In genomic region chr11:34982775-34983457, GRCm38 (mm10) we compare ENCODE assay signal across 14 mouse cellular contexts.
DNase-seq lines count a peak whose midpoint lies in the region; ATAC-seq and TF ChIP-seq lines count a peak whose summit lies in the region.
"Had no signal": no experiment of that assay in that cellular context is flagged by ENCODE, and none has a peak within 500 bp of the region (broad histone marks: within the 10 kb centered on the region; RNA-seq: fewer than 3 reads in every experiment).

No protein-coding gene starts in this region.

- H3K36me3 ChIP-seq in limb, embryonic 11.5 days (ENCODE audit: control insufficient read depth, insufficient read depth, low read length), result no peaks in the 10 kb centered on the region
- H3K36me3 ChIP-seq in limb, embryonic 10.5 days, result no peaks in the 10 kb centered on the region
- no peaks in the 10 kb centered on the region for H3K36me3 ChIP-seq in embryonic facial prominence, embryonic 10.5 days (replicated peaks)
- no peaks in the 10 kb centered on the region for H3K36me3 ChIP-seq in limb, embryonic 14.5 days (ENCODE audit: control insufficient read depth, insufficient read depth, low read length)
- no peaks in the 10 kb centered on the region for H3K36me3 ChIP-seq in kidney, embryonic 16.5 days (ENCODE audit: insufficient read depth, low read length)

- H3K9ac ChIP-seq in limb, embryonic 11.5 days (ENCODE audit: low read length), result no peak overlapping the region
- H3K9ac ChIP-seq in limb, embryonic 14.5 days (ENCODE audit: low read depth, low read length, severe bottlenecking), result no peak overlapping the region
- no peak overlapping the region for H3K9ac ChIP-seq in kidney, embryonic 16.5 days (replicated peaks; ENCODE audit: low read length)

- no peak for ATAC-seq in limb, embryonic 11.5 days (ENCODE audit: insufficient number of reproducible peaks, low FRiP score, low TSS enrichment, low read depth)
- no peak for ATAC-seq in limb, embryonic 14.5 days (ENCODE audit: low FRiP score, low read depth)
- no peak for ATAC-seq in kidney, embryonic 16.5 days (ENCODE audit: low FRiP score, low TSS enrichment)
- ATAC-seq: forebrain, embryonic 14.5 days had no signal

- no peak overlapping the region for H3K4me2 ChIP-seq in limb, embryonic 11.5 days (ENCODE audit: low read depth, severe bottlenecking)
- no peak overlapping the region for H3K4me2 ChIP-seq in limb, embryonic 14.5 days (replicated peaks; ENCODE audit: low read depth, low read length, severe bottlenecking)
- no peak overlapping the region for H3K4me2 ChIP-seq in kidney, embryonic 16.5 days (replicated peaks; ENCODE audit: low read depth, low read length)

- no peak overlapping the region for H3K4me3 ChIP-seq in limb, embryonic 11.5 days (ENCODE audit: low read depth, low read length)
- H3K4me3 ChIP-seq in limb, embryonic 10.5 days, result no peak overlapping the region
- H3K4me3 ChIP-seq in embryonic facial prominence, embryonic 10.5 days, result no peak overlapping the region
- no peak overlapping the region for H3K4me3 ChIP-seq in limb, embryonic 14.5 days (replicated peaks; ENCODE audit: low read length)
- H3K4me3 ChIP-seq in kidney, embryonic 16.5 days (ENCODE audit: low read length), result no peak overlapping the region
- H3K4me3 ChIP-seq: left cerebral cortex, adult 2 months had no signal

- TF ChIP-seq POLR2A in limb, embryonic 14.5 days (IDR thresholded peaks at IDR 0.05; ENCODE audit: borderline replicate concordance, extremely low read depth, insufficient read depth, insufficient read length), result no peak

- peak; percentile 36 for DNase-seq in limb, embryonic 11.5 days (ENCODE audit: low spot score)
- no peak for DNase-seq in limb, embryonic 10.5 days (ENCODE audit: low spot score)
- DNase-seq in ES-CJ7 (ENCODE audit: low read depth, low spot score), result peak; percentile 6
- no peak for DNase-seq in embryonic facial prominence, embryonic 10.5 days (ENCODE audit: low spot score)
- peak; percentile 27 for DNase-seq in limb, embryonic 14.5 days (ENCODE audit: low spot score)
- no peak for DNase-seq in natural killer cell, adult 2 months (ENCODE audit: low spot score in 2 of 2)
- no peak for DNase-seq in ovary, postnatal 36 days (ENCODE audit: low spot score)
- DNase-seq: cerebellum, postnatal 10 days; kidney, adult 2 months; midbrain, embryonic 14.5 days; thymus, postnatal 14 days had no signal

- no peaks in the 10 kb centered on the region for H3K9me3 ChIP-seq in limb, embryonic 11.5 days (ENCODE audit: control insufficient read depth, low read length)
- no peaks in the 10 kb centered on the region for H3K9me3 ChIP-seq in limb, embryonic 10.5 days (replicated peaks)
- no peaks in the 10 kb centered on the region for H3K9me3 ChIP-seq in embryonic facial prominence, embryonic 10.5 days
- no peaks in the 10 kb centered on the region for H3K9me3 ChIP-seq in limb, embryonic 14.5 days (ENCODE audit: control insufficient read depth, low read length)
- H3K9me3 ChIP-seq in kidney, embryonic 16.5 days (ENCODE audit: low read length), result no peaks in the 10 kb centered on the region

- H3K27ac ChIP-seq in limb, embryonic 11.5 days (replicated peaks; ENCODE audit: low read depth, low read length), result no peak overlapping the region
- no peak overlapping the region for H3K27ac ChIP-seq in limb, embryonic 10.5 days
- 0 out of 2 replicates have a peak overlapping the region, but pooled peaks have one; percentile 30 for H3K27ac ChIP-seq in embryonic facial prominence, embryonic 10.5 days (replicated peaks)
- H3K27ac ChIP-seq in limb, embryonic 14.5 days (replicated peaks; ENCODE audit: low read depth, low read length), result 0 out of 2 replicates have a peak overlapping the region, but pooled peaks have one; percentile 14
- H3K27ac ChIP-seq in kidney, embryonic 16.5 days (ENCODE audit: low read length), result no peak overlapping the region
- H3K27ac ChIP-seq: left cerebral cortex, adult 2 months had no signal

- H3K27me3 ChIP-seq in limb, embryonic 11.5 days (ENCODE audit: control insufficient read depth, insufficient read depth, low read length), result no peaks in the 10 kb centered on the region
- H3K27me3 ChIP-seq in limb, embryonic 10.5 days (ENCODE audit: low read depth, poor library complexity, severe bottlenecking), result no peaks in the 10 kb centered on the region
- no peaks in the 10 kb centered on the region for H3K27me3 ChIP-seq in embryonic facial prominence, embryonic 10.5 days (replicated peaks; ENCODE audit: low read depth, poor library complexity, severe bottlenecking)
- H3K27me3 ChIP-seq in limb, embryonic 14.5 days (ENCODE audit: control insufficient read depth, insufficient read depth, low read length), result no peaks in the 10 kb centered on the region
- H3K27me3 ChIP-seq in kidney, embryonic 16.5 days (ENCODE audit: insufficient read depth, low read length), result no peaks in the 10 kb centered on the region

- WGBS in limb, embryonic 11.5 days, result 49% methylated on average over 5 of the region's 5 CpGs
- WGBS in limb, embryonic 10.5 days, result 50% methylated on average over 5 of the region's 5 CpGs
- 56% methylated on average over 5 of the region's 5 CpGs for WGBS in embryonic facial prominence, embryonic 10.5 days
- 37% methylated on average over 5 of the region's 5 CpGs for WGBS in limb, embryonic 14.5 days
- 61% methylated on average over 5 of the region's 5 CpGs for WGBS in kidney, embryonic 16.5 days

- H3K4me1 ChIP-seq in limb, embryonic 11.5 days (ENCODE audit: control insufficient read depth, insufficient read depth, low read length), result peaks cover 4% of the 10 kb centered on the region; the same call in 1 of the 2 replicates
- H3K4me1 ChIP-seq in limb, embryonic 10.5 days, result peaks cover 6% of the 10 kb centered on the region
- peaks cover 7% of the 10 kb centered on the region for H3K4me1 ChIP-seq in embryonic facial prominence, embryonic 10.5 days
- H3K4me1 ChIP-seq in limb, embryonic 14.5 days (ENCODE audit: control insufficient read depth, insufficient read depth, low read length), result peaks cover 3% of the 10 kb centered on the region; the same call in 1 of the 2 replicates
- no peaks in the 10 kb centered on the region for H3K4me1 ChIP-seq in kidney, embryonic 16.5 days (ENCODE audit: insufficient read depth, low read length)

Comparison
In these comparisons a context has a peak if more than half of its experiments do, and no peak if none do; other contexts are left out.
1. DNase-seq: peak in limb, embryonic 11.5 days (single experiment), ES-CJ7 (single experiment) and limb, embryonic 14.5 days (single experiment); none in limb, embryonic 10.5 days (single experiment), embryonic facial prominence, embryonic 10.5 days (single experiment), natural killer cell, adult 2 months (0 of 2) and ovary, postnatal 36 days (single experiment).
2. H3K27ac ChIP-seq: peak in embryonic facial prominence, embryonic 10.5 days (single experiment) and limb, embryonic 14.5 days (single experiment); none in limb, embryonic 11.5 days (single experiment), limb, embryonic 10.5 days (single experiment) and kidney, embryonic 16.5 days (single experiment).